Mouse (Mus musculus) regulatory T cell (primary cell): ENCODE data around the gene Tcte1.

Experiments
- in situ Hi-C: fragments of 300-600 bp; cut with MboI, MseI; formaldehyde crosslinking; loops from one replicate; pipeline ENCODE4 v1.15.1; 2025; ENCODE audit warnings: high pct_unique_total_duplicates

Tcte1 gene

GRCm38 (mm10) chr17:45584096-45584896 is 61.1 kb downstream of the Tcte1 start:
- in situ Hi-C loops, result no loop called here

GRCm38 (mm10) chr17:45584939-45585678 is 61.9 kb downstream of the Tcte1 start:
- in situ Hi-C loops, result loop anchor here (5.0 kb wide), 1 partner anchor 42 kb away; no protein-coding TSS in a partner anchor

- in situ Hi-C loops, result loop anchor here (5.0 kb wide), 1 partner anchor 41 kb away; no protein-coding TSS in a partner anchor
Measured at GRCm38 (mm10) chr17:45585725-45586448, 62.7 kb downstream of the Tcte1 start.

GRCm38 (mm10) chr17:45586449-45586837 is 63.2 kb downstream of the Tcte1 start:
- in situ Hi-C loops, result loop anchor here (5.0 kb wide), 1 partner anchor 41 kb away; no protein-coding TSS in a partner anchor

GRCm38 (mm10) chr17:45588370-45588769 is 65.1 kb downstream of the Tcte1 start:
- in situ Hi-C loops, result loop anchor here (5.0 kb wide), 1 partner anchor 39 kb away; no protein-coding TSS in a partner anchor

GRCm38 (mm10) chr17:45589236-45589635 is 66.0 kb downstream of the Tcte1 start:
- in situ Hi-C loops, result loop anchor here (5.0 kb wide), 1 partner anchor 38 kb away; no protein-coding TSS in a partner anchor

GRCm38 (mm10) chr17:45589844-45590243 is 66.6 kb downstream of the Tcte1 start:
- in situ Hi-C loops, result loop anchor here (5.0 kb wide), 1 partner anchor 37 kb away; no protein-coding TSS in a partner anchor

- in situ Hi-C loops, result no loop called here
Measured at GRCm38 (mm10) chr17:45590410-45590809, 67.2 kb downstream of the Tcte1 start.

- in situ Hi-C loops, result no loop called here
Measured at GRCm38 (mm10) chr17:45591701-45592605, 68.7 kb downstream of the Tcte1 start.
